Mouse (Mus musculus): ENCODE measurements around the gene Nab2. TPM values are rescaled to one million over a fixed set of nuclear protein-coding genes. Genes with fewer than 3 reads are reported as not detected.

Gene Nab2
- total and polyA plus RNA-seq, 2 experiments: 8.9 to 16.6 TPM

DNA sequence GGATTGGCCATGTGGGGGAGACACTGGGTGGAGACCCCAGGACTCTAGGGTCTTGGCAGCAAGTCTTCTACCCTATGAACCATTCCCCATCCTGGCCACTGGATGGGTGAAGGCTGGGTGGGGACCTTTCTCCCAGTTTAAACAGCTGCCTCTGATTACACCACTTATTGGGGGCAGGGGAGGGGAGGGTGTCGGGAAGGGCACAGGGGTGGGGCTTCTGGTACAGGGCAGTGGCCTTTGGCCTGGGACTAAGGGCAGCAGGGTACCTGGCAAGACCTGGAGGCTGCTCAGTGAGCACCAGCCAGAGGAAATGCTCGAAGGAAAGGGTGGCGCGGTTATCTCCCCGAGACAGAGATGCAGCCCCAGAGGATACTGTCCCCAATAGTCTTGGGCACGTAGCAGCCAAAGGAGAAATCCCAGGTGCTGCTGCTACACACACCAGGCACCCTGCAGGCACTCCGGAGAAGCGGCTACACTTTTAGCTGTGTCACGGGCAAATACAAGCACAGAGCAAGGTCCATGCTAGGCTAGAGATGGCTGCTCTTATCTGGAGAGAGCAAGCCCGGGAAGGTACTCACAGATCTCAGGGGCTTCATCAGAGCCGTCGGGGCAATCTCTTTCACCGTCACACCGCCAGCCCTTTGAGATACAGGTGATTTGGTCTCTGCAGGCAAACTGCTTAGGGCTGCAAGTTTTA lies 56.1 kb downstream of the Nab2 start:
- TF ChIP-seq CTCF (IDR thresholded peaks at IDR 0.05; ENCODE audit: low read depth, low read length): no peak
- no peak for TF ChIP-seq POLR2A (IDR thresholded peaks at IDR 0.05; ENCODE audit: extremely low read depth, insufficient read depth, low read length)
- Histone ChIP-seq H3K36me3 (ENCODE audit: control insufficient read depth, insufficient read depth, low read length) (peaks cover 33% of the 10 kb centered on the region), H3K9ac (ENCODE audit: low read depth, low read length) (peak overlapping the region; percentile 44), H3K27me3 (ENCODE audit: control insufficient read depth, insufficient read depth, low read length) (no peaks in the 10 kb centered on the region), H3K4me1 (ENCODE audit: control insufficient read depth, insufficient read depth, low read length) (peaks cover 49% of the 10 kb centered on the region), H3K4me3 (ENCODE audit: insufficient read depth, low read depth, low read length) (no peak overlapping the region), H3K27ac (replicated peaks; ENCODE audit: insufficient read depth, low read depth, low read length) (peak overlapping the region; percentile 82), H3K79me2 (ENCODE audit: control insufficient read depth, insufficient read depth, low read length) (peaks cover 22% of the 10 kb centered on the region; the same call in 1 of the 2 replicates)
- DNase-seq (ENCODE audit: extremely low read depth, low read depth, low spot score): peak; percentile 93
- 30% methylated on average over 14 of the region's 14 CpGs for WGBS

Other genes starting within 250 kb of the Nab2 start
- 0.20 and 0.37 TPM in 2 replicates for gene Stac3, start 166.9 kb downstream of the Nab2 start, total RNA-seq (2014; rRNA removed)
- gene Stac3, start 166.9 kb downstream of the Nab2 start, polyA plus RNA-seq (2012; rRNA removed): 0.42 and 0.49 TPM in 2 replicates
- gene Ndufa4l2, start 153.6 kb downstream of the Nab2 start, total RNA-seq (2014; rRNA removed): 0.09 and 0.40 TPM in 2 replicates
- 4.0 and 4.4 TPM in 2 replicates for gene Ndufa4l2, start 153.6 kb downstream of the Nab2 start, polyA plus RNA-seq (2012; rRNA removed)
- 130 and 154 TPM in 2 replicates for gene Shmt2, start 146.1 kb downstream of the Nab2 start, total RNA-seq (2014; rRNA removed)
- gene Shmt2, start 146.1 kb downstream of the Nab2 start, polyA plus RNA-seq (2012; rRNA removed): 309 and 324 TPM in 2 replicates
- not detected in 2 replicates for gene Nxph4, start 134.0 kb downstream of the Nab2 start, total RNA-seq (2014; rRNA removed)
- gene Nxph4, start 134.0 kb downstream of the Nab2 start, polyA plus RNA-seq (2012; rRNA removed): 0.05 TPM in 1 of 2 replicates, not detected in the other
- gene Lrp1, start 47.4 kb downstream of the Nab2 start, total RNA-seq (2014; rRNA removed): 193 and 278 TPM in 2 replicates
- 354 and 373 TPM in 2 replicates for gene Lrp1, start 47.4 kb downstream of the Nab2 start, polyA plus RNA-seq (2012; rRNA removed)
- 27.7 and 29.1 TPM in 2 replicates for gene Stat6, start 25.6 kb downstream of the Nab2 start, total RNA-seq (2014; rRNA removed)
- gene Stat6, start 25.6 kb downstream of the Nab2 start, polyA plus RNA-seq (2012; rRNA removed): 29.4 and 44.7 TPM in 2 replicates
- gene Nemp1, start 1.7 kb downstream of the Nab2 start, total RNA-seq (2014; rRNA removed): 5.5 and 6.3 TPM in 2 replicates
- gene Nemp1, start 1.7 kb downstream of the Nab2 start, polyA plus RNA-seq (2012; rRNA removed): 2.0 and 2.7 TPM in 2 replicates
- gene Myo1a, start 36.6 kb upstream of the Nab2 start, total RNA-seq (2014; rRNA removed): 0.18 TPM in 1 of 2 replicates, not detected in the other
- 0.02 TPM in 1 of 2 replicates, not detected in the other for gene Myo1a, start 36.6 kb upstream of the Nab2 start, polyA plus RNA-seq (2012; rRNA removed)
- gene Tac2, start 55.9 kb upstream of the Nab2 start, total RNA-seq (2014; rRNA removed): not detected in 2 replicates
- not detected in 2 replicates for gene Tac2, start 55.9 kb upstream of the Nab2 start, polyA plus RNA-seq (2012; rRNA removed)
- 4.1 and 5.8 TPM in 2 replicates for gene Zbtb39, start 71.0 kb upstream of the Nab2 start, total RNA-seq (2014; rRNA removed)
- gene Zbtb39, start 71.0 kb upstream of the Nab2 start, polyA plus RNA-seq (2012; rRNA removed): 5.3 and 5.9 TPM in 2 replicates
- 4.8 and 8.8 TPM in 2 replicates for gene Gpr182, start 83.2 kb upstream of the Nab2 start, total RNA-seq (2014; rRNA removed)
- 18.4 and 26.2 TPM in 2 replicates for gene Gpr182, start 83.2 kb upstream of the Nab2 start, polyA plus RNA-seq (2012; rRNA removed)
- gene Rdh1, start 91.2 kb upstream of the Nab2 start, total RNA-seq (2014; rRNA removed): 0.18 and 0.27 TPM in 2 replicates
- gene Rdh1, start 91.2 kb upstream of the Nab2 start, polyA plus RNA-seq (2012; rRNA removed): 0.20 TPM in 2 replicates
- gene Rdh16f1, start 91.2 kb upstream of the Nab2 start, total RNA-seq (2014; rRNA removed): not detected in 2 replicates
- not detected in 2 replicates for gene Rdh16f1, start 91.2 kb upstream of the Nab2 start, polyA plus RNA-seq (2012; rRNA removed)
- 75.6 and 121 TPM in 2 replicates for gene Rdh9, start 107.8 kb upstream of the Nab2 start, total RNA-seq (2014; rRNA removed)
- 54.4 and 60.2 TPM in 2 replicates for gene Rdh9, start 107.8 kb upstream of the Nab2 start, polyA plus RNA-seq (2012; rRNA removed)
- gene Rdh16, start 132.6 kb upstream of the Nab2 start, total RNA-seq (2014; rRNA removed): 74.0 and 111 TPM in 2 replicates
- gene Rdh16, start 132.6 kb upstream of the Nab2 start, polyA plus RNA-seq (2012; rRNA removed): 43.8 and 55.8 TPM in 2 replicates
- not detected in 2 replicates for gene Rdh19, start 181.4 kb upstream of the Nab2 start, total RNA-seq (2014; rRNA removed)
- gene Rdh19, start 181.4 kb upstream of the Nab2 start, polyA plus RNA-seq (2012; rRNA removed): 0.05 TPM in 1 of 2 replicates, not detected in the other
- gene Rdh16f2, start 197.9 kb upstream of the Nab2 start, total RNA-seq (2014; rRNA removed): 282 and 329 TPM in 2 replicates
- 281 and 297 TPM in 2 replicates for gene Rdh16f2, start 197.9 kb upstream of the Nab2 start, polyA plus RNA-seq (2012; rRNA removed)
- 1,124 and 1,219 TPM in 2 replicates for gene Rdh7, start 220.2 kb upstream of the Nab2 start, total RNA-seq (2014; rRNA removed)
- gene Rdh7, start 220.2 kb upstream of the Nab2 start, polyA plus RNA-seq (2012; rRNA removed): 1,436 and 1,472 TPM in 2 replicates
- 25.6 and 26.9 TPM in 2 replicates for gene Sdr9c7, start 229.9 kb upstream of the Nab2 start, total RNA-seq (2014; rRNA removed)
- 20.4 and 36.7 TPM in 2 replicates for gene Sdr9c7, start 229.9 kb upstream of the Nab2 start, polyA plus RNA-seq (2012; rRNA removed)

All from liver, adult 2 months (tissue).